Mouse (Mus musculus): ENCODE measurements around the gene Gm11596. TPM values are rescaled to one million over a fixed set of nuclear protein-coding genes. Genes with fewer than 3 reads are reported as not detected.
"Not testable (repeated sequence)": the region's sequence is repeated elsewhere in the genome, so short reads cannot be mapped to it uniquely, and the experiment has no call there.

Gene Gm11596
- not detected for total RNA-seq (2022)

DNA sequence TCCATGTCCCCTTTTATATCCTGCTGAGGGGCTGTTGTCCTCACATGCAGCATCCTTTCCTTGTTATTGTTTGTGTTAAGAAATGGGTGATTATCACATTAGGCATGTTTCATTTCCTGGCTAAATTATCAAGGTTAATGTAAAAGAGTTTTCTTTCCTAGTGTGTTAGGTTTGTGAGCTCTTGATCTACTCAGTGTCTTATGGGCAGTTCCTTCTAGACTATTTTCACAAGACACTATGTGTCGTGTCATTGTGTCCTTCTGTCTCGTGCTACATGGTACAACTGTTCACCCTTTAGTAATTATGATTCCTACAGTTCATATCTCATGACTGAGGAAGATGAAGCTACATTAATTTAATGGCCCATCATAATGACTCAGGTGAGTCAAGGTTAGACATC, at the start of gene Gm11596:
Gm11596 (minus strand) TSS at position 101 of the 400 bp plus-strand sequence.
- no peak for DNase-seq (ENCODE audit: low spot score in 2 of 2)

DNA sequence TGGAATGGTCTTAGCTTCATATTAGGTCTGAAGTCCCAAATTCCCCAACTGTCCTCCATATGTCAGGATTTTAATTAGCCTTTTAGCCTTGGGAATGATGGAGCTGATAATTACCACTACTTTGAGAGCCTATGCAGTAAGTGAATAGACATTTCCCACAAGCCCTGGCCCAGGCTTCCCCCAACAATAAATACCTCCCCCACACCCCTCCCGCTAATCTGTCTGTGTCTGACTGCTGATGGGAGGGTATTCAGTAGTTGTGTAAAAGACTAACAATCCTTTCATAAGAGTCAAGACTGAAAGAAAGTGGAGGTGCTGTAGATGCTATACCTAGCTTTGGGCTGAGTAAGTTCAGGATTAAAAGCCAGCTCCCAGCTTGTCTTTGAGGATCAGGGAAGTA, 48.9 kb upstream of the Gm11596 start:
- DNase-seq (ENCODE audit: low spot score in 2 of 2), result no peak

DNA sequence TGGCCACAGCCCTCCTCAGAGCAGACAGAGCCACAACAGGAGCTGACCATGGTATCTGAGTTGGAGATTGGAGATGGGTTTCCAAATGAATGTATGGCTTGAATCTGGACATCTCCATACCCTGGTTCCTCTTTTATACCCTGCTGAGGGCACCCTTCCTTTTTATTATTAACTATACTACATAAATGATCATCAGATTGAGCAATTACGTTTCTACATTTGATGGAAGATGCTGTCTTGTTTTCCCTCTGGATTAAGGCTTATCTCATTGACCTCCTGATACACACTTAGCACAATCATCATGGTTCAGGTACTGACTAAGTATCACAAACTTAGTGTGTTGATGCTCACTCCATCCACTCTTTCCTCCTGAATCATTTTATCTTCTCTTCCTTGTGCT, 44.7 kb upstream of the Gm11596 start, which contains the start of gene 2300003K06Rik:
2300003K06Rik (minus strand) TSS at position 101 of the 400 bp plus-strand sequence.
- no peak for DNase-seq (ENCODE audit: low spot score in 2 of 2)

DNA sequence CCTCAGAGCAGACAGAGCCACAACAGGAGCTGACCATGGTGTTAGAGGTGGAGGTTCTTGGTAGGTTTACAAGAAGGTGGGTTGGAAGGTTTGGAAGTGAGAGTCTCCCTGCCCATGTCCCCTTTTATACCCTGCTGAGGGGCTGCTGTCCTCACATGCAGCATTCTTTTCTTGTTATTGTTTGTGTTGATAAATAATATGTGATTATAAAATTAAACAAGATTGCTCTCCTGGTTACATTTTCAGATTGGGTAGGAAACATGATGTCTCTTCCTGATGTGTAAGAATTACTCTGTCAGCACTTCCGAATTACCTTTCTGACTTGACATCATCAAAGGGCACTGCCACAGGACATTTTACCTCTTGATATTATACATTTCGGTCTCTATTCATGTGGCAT, 22.3 kb upstream of the Gm11596 start, which contains the start of gene Gm11564:
Gm11564 (minus strand) TSS at position 101 of the 400 bp plus-strand sequence.
- DNase-seq (ENCODE audit: low spot score in 2 of 2), result not testable (repeated sequence)

GRCm38 (mm10) chr11:99809792-99810191, 16.5 kb upstream of the Gm11596 start, which contains the start of gene Krtap4-13:
Gene Krtap4-13, minus strand, starts transcription at chr11:99809892.
- not testable (repeated sequence) for DNase-seq (ENCODE audit: low spot score in 2 of 2)

- not testable (repeated sequence) for DNase-seq (ENCODE audit: low spot score in 2 of 2)
Observed at GRCm38 (mm10) chr11:99804346-99804745, 11.1 kb upstream of the Gm11596 start, which contains the start of gene Gm11554. Gene Gm11554, minus strand, starts transcription at chr11:99804446.

DNA sequence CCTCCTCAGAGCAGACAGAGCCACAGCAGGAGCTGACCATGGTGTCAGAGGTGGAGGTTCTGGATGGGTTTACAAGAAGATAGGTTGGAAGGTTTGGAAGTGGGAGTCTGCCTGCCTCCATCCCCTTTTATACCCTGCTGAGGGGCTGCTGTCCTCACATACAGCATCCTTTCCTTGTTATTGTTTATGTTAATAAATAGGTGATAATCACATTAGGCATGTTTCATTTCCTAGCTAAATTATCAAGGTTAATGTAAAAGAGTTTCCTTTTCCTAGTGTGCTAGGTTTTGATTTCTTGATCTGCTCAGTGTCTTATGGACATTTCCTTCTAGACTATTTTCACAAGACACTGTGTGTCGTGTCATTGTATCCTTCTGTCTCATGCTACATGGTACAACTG, 5.6 kb upstream of the Gm11596 start, which contains the start of gene Gm11569:
Gm11569 (minus strand) TSS at position 101 of the 400 bp plus-strand sequence.
- not testable (repeated sequence) for DNase-seq (ENCODE audit: low spot score in 2 of 2)

- DNase-seq (ENCODE audit: low spot score in 2 of 2), result not testable (repeated sequence)
Observed at GRCm38 (mm10) chr11:99784900-99785299, 8.4 kb downstream of the Gm11596 start, which contains the start of gene Krtap4-9. Gene Krtap4-9, plus strand, starts transcription at chr11:99785200.

DNA sequence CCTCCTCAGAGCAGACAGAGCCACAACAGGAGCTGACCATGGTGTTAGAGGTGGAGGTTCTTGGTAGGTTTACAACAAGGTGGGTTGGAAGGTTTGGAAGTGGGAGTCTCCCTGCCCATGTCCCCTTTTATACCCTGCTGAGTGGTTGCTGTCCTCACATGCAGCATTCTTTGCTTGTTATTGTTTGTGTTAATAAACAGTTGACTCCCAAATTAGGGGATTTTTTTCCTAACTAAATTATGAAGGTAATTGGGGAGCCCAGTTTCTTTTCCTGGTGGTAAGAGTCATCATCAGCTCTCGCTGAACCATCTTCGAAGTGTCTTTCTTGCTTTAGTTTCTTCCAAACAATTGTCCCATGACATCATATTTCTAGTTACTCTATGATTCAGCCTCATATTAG, 12.7 kb downstream of the Gm11596 start, which contains the start of gene Krtap4-8:
Krtap4-8 (minus strand) TSS at position 101 of the 400 bp plus-strand sequence.
- DNase-seq (ENCODE audit: low spot score in 2 of 2), result no peak

GRCm38 (mm10) chr11:99778401-99778800, 14.9 kb downstream of the Gm11596 start:
- no peak for DNase-seq (ENCODE audit: low spot score in 2 of 2)

DNA sequence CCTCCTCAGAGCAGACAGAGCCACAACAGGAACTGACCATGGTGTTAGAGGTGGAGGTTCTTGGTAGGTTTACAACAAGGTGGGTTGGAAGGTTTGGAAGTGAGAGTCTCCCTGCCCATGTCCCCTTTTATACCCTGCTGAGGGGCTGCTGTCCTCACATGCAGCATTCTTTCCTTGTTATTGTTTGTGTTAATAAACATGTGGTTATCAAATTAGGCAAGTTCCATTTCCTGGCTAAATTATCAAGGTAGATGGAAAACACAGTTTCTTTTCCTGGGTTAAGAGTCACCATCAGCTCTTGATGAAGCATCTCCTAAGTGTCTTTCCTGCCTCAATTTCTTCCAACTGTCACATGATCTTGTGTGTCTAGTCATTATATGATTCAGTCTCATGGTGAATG, 20.5 kb downstream of the Gm11596 start, which contains the start of gene Gm11595:
Gm11595 (minus strand) TSS at position 101 of the 400 bp plus-strand sequence.
- DNase-seq (ENCODE audit: low spot score in 2 of 2), result not testable (repeated sequence)

DNA sequence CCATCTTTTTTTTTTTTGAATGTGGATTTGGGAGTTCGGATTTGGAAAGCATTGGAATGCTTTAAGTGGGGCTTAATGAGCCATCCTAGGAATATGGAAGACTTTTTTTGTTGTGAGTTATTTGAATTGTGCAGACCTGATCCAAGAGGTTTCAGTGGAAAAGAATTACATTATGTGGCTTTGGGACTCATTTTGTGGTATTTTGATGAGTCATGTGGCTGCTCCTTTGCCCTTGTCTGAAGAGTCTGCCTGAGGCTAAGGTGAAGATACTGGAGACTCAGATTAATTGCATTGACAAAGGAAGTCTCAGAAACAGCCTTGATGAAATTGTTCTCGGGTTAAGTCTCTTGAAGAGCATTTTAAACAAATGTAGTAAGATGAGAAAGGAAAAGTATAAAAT, 24.9 kb downstream of the Gm11596 start:
- no peak for DNase-seq (ENCODE audit: low spot score in 2 of 2)

DNA sequence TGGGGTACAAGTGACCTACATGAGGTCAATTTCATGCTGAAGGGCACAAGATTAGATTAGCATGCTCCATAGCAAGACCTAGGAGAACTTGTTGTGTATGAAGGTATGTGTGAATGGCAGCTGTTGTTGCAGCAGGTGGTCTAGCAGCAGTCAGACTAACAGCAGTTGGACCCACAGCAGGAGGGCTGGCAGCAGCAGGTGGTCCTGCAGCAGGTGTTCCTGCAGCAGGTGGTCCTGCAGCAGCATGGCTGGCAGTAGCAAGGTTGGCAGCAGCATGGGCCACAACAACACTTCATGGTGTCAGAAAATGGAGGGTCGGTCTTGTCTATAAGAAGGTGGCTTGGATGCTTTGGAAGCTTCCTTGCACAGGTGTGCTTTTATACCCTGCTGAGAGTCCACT, 34.4 kb downstream of the Gm11596 start:
- no peak for DNase-seq (ENCODE audit: low spot score in 2 of 2)

GRCm38 (mm10) chr11:99743985-99744384, 49.3 kb downstream of the Gm11596 start:
- DNase-seq (ENCODE audit: low spot score in 2 of 2), result no peak

Other genes starting within 250 kb of the Gm11596 start
- not detected for gene Krtap3-3, start 242.6 kb downstream of the Gm11596 start, total RNA-seq (2022)
- gene Krtap3-2, start 236.6 kb downstream of the Gm11596 start, total RNA-seq (2022), result not detected
- gene Gm11939, start 234.0 kb downstream of the Gm11596 start, total RNA-seq (2022), result not detected
- not detected for gene Krtap3-1, start 226.8 kb downstream of the Gm11596 start, total RNA-seq (2022)
- gene Krtap1-5, start 212.5 kb downstream of the Gm11596 start, total RNA-seq (2022), result not detected
- not detected for gene Krtap1-4, start 209.8 kb downstream of the Gm11596 start, total RNA-seq (2022)
- gene Krtap1-3, start 202.1 kb downstream of the Gm11596 start, total RNA-seq (2022), result not detected
- gene Krtap9-3, start 195.4 kb downstream of the Gm11596 start, total RNA-seq (2022), result not detected
- not detected for gene Gm11938, start 190.2 kb downstream of the Gm11596 start, total RNA-seq (2022)
- not detected for gene Gm11937, start 183.3 kb downstream of the Gm11596 start, total RNA-seq (2022)
- gene Krtap2-4, start 178.6 kb downstream of the Gm11596 start, total RNA-seq (2022), result not detected
- gene Gm11562, start 173.0 kb downstream of the Gm11596 start, total RNA-seq (2022), result not detected
- not detected for gene Krtap4-1, start 165.2 kb downstream of the Gm11596 start, total RNA-seq (2022)
- not detected for gene Krtap4-2, start 158.4 kb downstream of the Gm11596 start, total RNA-seq (2022)
- not detected for gene Krtap4-7, start 149.4 kb downstream of the Gm11596 start, total RNA-seq (2022)
- gene Gm11555, start 143.2 kb downstream of the Gm11596 start, total RNA-seq (2022), result not detected
- gene Gm11563, start 134.5 kb downstream of the Gm11596 start, total RNA-seq (2022), result not detected
- not detected for gene Krtap4-6, start 127.5 kb downstream of the Gm11596 start, total RNA-seq (2022)
- gene Gm14190, start 102.7 kb downstream of the Gm11596 start, total RNA-seq (2022), result not detected
- gene Gm14180, start 59.2 kb downstream of the Gm11596 start, total RNA-seq (2022), result not detected
- not detected for gene Gm11595, start 20.6 kb downstream of the Gm11596 start, total RNA-seq (2022)
- gene Krtap4-8, start 12.8 kb downstream of the Gm11596 start, total RNA-seq (2022), result not detected
- gene Krtap4-9, start 8.3 kb downstream of the Gm11596 start, total RNA-seq (2022), result not detected
- not detected for gene Gm11569, start 5.5 kb upstream of the Gm11596 start, total RNA-seq (2022)
- gene Gm11554, start 11.0 kb upstream of the Gm11596 start, total RNA-seq (2022), result not detected
- not detected for gene Krtap4-13, start 16.4 kb upstream of the Gm11596 start, total RNA-seq (2022)
- not detected for gene Gm11564, start 22.2 kb upstream of the Gm11596 start, total RNA-seq (2022)
- not detected for gene 2300003K06Rik, start 44.6 kb upstream of the Gm11596 start, total RNA-seq (2022)
- gene Krtap4-16, start 58.1 kb upstream of the Gm11596 start, total RNA-seq (2022), result not detected
- gene Gm11568, start 64.5 kb upstream of the Gm11596 start, total RNA-seq (2022), result not detected
- gene Gm11559, start 71.0 kb upstream of the Gm11596 start, total RNA-seq (2022), result not detected
- not detected for gene Krtap9-1, start 79.9 kb upstream of the Gm11596 start, total RNA-seq (2022)
- not detected for gene Gm11567, start 85.7 kb upstream of the Gm11596 start, total RNA-seq (2022)
- gene Krtap31-1, start 114.5 kb upstream of the Gm11596 start, total RNA-seq (2022), result not detected
- gene Gm11565, start 121.3 kb upstream of the Gm11596 start, total RNA-seq (2022), result not detected
- not detected for gene Krtap31-2, start 142.8 kb upstream of the Gm11596 start, total RNA-seq (2022)
- gene Krtap9-5, start 155.0 kb upstream of the Gm11596 start, total RNA-seq (2022), result not detected
- not detected for gene Krtap29-1, start 185.6 kb upstream of the Gm11596 start, total RNA-seq (2022)
- not detected for gene Krtap16-1, start 193.1 kb upstream of the Gm11596 start, total RNA-seq (2022)
- not detected for gene Krtap17-1, start 200.5 kb upstream of the Gm11596 start, total RNA-seq (2022)
- gene Krt33a, start 222.7 kb upstream of the Gm11596 start, total RNA-seq (2022), result not detected
- gene Krt33b, start 236.4 kb upstream of the Gm11596 start, total RNA-seq (2022), result not detected
- gene Krt34, start 248.1 kb upstream of the Gm11596 start, total RNA-seq (2022), result not detected

Measured in gastrocnemius, adult 8-10 months (tissue).